Mouse (Mus musculus) layer of hippocampus, postnatal 25 days (tissue): ENCODE measurements around the gene Colgalt2. TPM values are rescaled to one million over a fixed set of nuclear protein-coding genes. Genes with fewer than 3 reads are reported as not detected.
A peak's percentile ranks its signal among the peaks of the same experiment; 100 is the strongest.

Experiments
- DNase-seq, 2 experiments: peaks; one replicate each; pipeline ENCODE4 v3.0.0; 2022; ENCODE audit warnings: mixed read lengths in 2 of 2, low spot score in 1 of 2; ENCODE audit errors: extremely low spot score in 1 of 2
- total RNA-seq, 2 experiments: library from RNA; stranded (reverse); gene quantifications; 2 replicates each; pipeline ENCODE4 v1.2.3; 2021

The Colgalt2 gene
- total RNA-seq, 2 experiments from 2014 or later, result 5.6 to 6.9 TPM

DNA sequence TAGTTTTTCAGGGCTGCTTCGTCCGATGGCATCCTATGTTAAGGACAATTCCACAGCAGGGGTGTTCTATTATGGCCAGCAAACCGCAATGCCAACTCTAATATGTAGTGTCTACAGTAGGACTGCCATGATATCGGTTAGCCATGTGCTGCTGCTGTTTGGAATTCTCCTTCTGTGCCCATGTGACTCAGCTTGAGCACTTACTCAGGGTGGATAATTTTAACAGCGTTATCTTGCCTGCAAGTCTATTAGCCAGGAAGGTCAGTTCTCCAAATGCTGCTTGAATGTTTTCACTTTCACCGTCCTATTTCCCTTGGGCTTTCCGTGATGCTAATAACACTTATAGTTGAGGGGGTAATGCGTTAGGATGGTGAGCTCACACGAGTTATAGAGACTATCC lies 126.5 kb downstream of the Colgalt2 start:
- DNase-seq, result no peak

DNA sequence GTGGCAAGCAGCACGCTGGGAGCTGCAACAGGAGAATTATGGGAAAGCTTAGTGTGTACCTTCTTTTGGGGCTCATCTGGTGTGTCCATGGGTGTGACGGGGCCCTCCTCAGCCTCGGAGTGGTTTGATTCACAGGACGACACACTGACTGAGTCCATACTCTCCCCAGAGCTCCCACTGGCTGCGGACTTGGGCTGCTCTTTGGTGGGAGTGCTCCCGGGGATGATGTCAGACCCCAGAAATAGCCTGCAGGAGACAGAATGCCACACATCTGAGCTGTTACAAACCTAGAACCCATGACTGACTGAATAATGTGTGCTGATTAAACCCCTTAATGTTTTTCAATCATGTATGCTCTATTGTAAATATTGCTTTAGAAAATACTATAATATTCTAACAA lies 128.6 kb downstream of the Colgalt2 start:
- DNase-seq, result no peak

DNA sequence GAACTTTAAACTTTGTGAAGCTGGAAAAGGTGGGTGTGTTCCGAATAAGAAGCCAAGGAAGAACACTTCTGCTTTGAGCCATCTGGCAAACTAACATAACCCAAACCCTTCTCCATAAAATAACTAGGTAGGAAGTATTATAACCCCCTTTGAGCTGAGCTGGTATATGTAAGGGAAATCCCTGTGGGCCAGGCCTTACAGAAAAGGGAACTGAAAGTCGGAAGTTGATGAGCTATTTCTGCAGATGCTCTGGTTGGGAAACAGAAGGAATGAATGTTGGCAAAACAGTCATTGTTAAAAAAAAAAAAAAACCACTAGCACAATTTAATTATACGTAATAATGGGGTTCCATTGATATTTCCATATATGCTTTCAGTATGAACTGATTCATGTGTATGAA lies 129.1 kb downstream of the Colgalt2 start:
- no peak for DNase-seq

DNA sequence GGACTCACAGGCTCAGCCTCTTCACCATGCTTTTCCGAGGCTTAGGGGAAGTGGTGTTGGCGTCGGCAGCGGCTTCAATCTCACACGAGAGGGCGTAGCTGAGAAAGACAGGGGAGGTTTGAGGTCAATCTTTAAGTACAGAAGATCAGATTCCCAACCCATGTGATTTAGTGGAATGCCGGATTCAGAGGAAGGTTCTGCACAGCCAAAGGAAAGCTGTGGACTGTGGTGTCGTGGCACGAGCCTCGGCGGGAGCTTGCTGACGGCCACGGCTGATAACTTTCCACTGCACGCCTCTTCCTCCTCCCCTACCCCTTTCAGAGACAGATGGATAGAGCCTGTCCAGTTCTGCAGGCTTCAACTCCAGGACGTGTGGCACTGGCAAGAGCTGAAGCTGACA lies 131.9 kb downstream of the Colgalt2 start:
- DNase-seq, result no peak

DNA sequence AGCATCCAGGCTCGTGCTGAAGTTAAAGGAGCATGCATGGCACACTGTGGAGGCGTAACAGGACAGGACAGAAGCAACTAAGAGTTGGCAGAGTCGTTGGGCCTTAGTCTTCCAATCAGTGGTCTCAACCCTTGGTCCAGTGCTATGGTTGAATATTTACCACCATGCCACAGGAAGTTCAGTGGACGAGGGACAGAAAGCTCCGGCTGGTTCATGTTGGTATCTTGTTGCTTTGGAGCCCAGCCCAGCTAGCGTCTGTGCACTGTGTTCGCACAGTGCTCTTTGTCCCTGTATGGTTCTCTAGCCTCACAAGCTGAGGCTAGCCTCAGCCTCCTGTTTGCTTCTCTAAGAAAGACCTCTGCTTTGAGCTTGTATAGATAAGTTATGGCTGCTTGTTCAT lies 134.9 kb downstream of the Colgalt2 start:
- no peak for DNase-seq

- no peak for DNase-seq
Observed at GRCm38 (mm10) chr1:152536416-152537018, 136.9 kb downstream of the Colgalt2 start.

GRCm38 (mm10) chr1:152537186-152537585 lies 137.6 kb downstream of the Colgalt2 start:
- DNase-seq, result no peak

DNA sequence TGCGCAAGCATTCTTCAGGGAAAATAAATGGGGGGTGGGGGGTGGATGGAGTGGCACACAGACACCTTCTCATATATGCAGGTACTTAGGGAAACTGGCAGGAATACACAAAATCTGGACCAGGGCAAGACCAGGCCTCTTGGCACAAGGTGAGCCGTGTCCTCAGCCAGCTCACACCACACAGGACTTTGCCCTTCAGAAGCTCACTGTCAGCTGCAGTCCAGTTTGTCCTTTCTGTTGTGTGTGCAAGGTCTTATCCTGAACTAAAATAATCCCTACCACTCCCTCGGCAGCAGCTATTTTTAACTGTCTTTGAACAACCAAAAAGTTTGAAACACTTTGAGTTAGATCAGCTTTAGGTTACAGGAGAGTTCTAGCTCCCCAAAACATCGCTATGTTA lies 139.2 kb downstream of the Colgalt2 start:
- DNase-seq, result no peak

GRCm38 (mm10) chr1:152540304-152540887 lies 140.8 kb downstream of the Colgalt2 start:
- no peak for DNase-seq

DNA sequence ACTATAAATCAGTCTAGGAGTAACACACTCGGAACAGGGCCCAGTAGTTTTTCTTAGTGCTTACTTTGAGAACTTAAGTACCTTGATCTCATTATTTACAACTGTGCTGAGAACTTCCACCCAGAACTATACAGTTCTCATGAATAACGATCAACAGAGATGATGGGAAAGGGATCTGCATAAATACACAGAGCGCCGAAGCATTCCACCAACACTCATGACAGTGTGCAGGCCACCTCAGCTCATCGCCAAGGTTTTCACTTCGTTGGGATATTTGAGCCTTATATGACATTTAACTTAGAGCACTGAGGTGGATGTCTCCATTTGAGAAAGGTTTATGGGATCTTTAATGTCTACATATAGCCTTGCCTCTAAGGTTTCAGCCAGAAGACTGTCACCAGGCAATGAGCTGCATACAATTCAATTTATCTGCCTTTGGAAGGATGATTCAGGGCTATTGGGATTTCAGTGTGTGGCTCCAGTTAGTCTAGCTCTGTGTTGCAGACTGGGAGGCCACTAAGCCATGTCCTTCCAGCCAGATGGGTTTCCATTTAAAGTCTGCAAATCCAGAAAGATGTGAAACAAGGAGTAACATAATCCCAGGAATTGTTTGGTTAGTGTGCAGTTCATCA lies 143.2 kb downstream of the Colgalt2 start:
- DNase-seq, result no peak

GRCm38 (mm10) chr1:152543449-152544159 lies 144.0 kb downstream of the Colgalt2 start:
- no peak for DNase-seq

DNA sequence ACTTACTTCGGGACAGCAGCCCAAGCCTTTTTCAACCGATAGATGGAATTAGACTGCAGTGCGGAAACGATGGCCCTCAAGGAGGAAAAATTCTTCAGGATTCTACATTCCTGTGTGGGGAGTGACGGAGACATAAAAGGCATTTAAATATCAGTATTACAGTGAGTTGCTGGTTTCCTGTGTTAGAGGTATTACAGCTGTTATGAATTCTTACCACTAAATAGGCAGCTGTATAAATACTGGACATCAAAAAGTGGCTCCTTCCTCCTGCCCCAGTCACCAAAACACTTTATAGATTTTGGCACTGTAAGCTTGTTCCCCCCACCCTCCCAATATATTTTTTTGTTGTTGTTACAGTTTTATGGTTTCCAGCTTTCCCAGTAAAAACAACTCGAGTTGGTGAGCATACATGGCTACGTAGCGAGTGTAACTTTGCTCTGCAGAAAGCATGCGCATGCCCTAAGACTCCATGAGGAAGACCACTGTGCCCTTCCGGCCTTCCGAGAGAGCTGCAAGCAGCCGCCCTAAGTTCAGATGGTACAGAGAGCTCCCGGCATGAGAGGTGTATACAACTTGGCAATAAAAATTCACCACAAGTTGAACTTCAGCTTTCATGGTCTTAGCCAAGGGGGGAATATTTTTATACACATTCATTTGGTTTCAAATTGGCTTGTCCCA lies 149.6 kb downstream of the Colgalt2 start:
- no peak for DNase-seq

GRCm38 (mm10) chr1:152550544-152550943 lies 150.9 kb downstream of the Colgalt2 start:
- DNase-seq, result no peak

- DNase-seq, result no peak
Observed at GRCm38 (mm10) chr1:152550973-152551372, 151.3 kb downstream of the Colgalt2 start.

- no peak for DNase-seq
Observed at GRCm38 (mm10) chr1:152553912-152554547, 154.4 kb downstream of the Colgalt2 start.

DNA sequence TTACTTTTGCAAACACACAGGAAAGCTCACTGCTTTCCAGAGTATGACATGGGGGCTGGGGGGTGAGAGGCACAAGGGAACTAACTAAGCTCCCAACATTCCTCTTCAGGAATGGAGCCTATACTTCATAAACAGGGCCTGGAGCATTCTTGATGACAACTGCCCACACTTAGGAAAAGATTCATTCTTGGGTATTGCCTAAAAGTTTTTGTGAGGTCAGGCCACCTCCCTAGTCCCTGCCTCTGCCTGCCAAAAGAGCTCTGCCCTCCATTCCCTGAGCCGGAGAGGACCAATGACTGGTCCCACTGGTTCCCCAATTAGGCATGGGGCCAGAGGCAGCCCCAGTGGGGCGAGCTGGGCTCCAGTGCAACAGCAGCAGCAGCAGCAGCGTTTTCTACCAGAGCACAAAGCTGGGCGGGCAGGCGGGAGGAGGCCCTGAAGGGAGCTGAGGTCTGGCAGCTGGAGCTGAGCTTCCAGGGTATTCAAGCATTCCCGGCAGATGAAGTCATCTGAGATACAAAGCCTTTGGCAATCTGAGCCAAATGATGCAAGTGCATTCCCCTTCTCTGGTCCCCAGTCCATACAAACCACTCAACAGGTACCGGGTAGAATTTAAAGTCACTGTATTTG lies 156.4 kb downstream of the Colgalt2 start:
- peak in 1 of 2 experiments; percentile 19 for DNase-seq

GRCm38 (mm10) chr1:152556576-152557281 lies 157.1 kb downstream of the Colgalt2 start:
- no peak for DNase-seq
